Mouse (Mus musculus): ENCODE measurements around the gene Anxa6. TPM values are rescaled to one million over a fixed set of nuclear protein-coding genes. Genes with fewer than 3 reads are reported as not detected.

Anxa6 gene
- 10.1 TPM for polyA plus RNA-seq (2014; fragmentation: Illumina TruSeq; extraction: RNeasy Lipid Tissue Mini Kit (QIAGEN cat#74804); ENCODE audit: low read depth, low replicate concordance)

DNA sequence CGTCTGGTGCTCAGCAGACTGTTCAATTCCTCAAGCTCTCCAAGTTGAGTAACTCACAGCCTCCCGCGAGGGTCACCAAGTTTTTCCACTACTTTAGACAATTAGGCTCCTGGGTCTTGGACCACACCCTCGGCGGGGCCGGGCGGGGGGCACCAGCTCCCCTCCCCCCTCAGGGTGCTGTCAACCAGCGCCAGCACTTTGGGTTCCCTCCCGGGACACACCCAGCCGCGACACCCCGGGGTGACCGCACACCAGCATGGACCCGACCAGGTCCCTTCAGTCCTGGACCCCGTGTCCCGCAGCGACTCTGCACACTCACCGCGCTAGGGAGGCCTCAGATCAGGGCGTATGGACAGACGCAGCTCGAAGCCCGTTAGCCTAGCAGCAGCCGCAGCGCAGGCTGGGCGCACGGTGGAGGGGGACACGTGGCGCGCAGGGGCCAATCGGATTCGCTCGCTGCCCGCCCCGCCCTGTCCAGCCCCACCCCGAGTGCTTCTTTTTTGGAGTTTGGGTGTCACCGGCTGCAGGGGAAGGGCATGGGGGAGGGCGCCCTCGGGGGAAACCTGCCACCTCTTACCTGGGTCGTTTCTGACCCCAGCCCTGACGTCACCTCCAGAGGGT is at the start of gene Anxa6:
Gene Anxa6, minus strand, starts transcription at position 406 of the 621 bp plus-strand sequence.

DNA sequence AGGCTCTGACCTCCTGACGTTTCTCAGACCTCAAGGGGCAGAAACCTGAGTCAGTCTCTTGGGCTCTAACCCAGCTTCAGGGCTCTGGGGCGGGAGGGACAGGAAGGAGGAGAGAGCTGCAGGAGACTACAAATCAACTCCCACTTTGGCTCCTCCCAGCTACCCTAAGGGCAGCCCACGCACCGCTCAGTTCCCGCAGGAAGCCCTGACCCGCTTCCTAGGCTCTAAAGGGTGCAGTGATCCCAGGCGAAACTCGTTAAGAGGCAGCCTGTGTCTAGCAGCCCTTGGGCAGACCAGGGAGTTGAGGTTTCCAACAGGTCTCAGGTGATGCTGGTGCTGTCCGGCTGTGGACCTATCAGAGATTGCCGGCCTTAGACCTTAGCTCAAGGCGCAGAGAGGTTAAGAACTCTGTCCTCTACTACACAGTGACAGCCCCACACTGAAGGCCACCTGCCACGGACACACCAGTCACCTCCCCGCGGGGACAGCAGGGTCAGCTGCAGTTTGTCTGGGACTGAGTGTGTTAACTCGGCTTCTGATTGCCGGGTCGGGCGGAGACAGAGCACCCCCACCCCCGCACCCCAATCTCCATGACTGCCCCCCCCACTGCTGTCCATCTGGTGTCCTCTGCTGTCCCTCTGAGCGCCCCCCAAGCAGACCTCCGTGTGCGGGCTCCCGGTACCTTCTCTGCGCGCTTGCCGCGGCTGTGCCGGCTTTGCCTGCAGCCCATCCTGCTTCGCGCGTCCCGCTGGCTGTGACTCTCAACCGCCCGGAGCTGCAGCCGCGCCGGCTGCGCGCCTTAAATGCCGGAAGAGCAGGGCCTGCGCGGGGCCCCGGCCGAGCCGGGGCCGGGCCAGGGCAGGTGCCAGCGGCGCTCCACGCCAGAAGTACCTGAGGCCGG is 44.3 kb upstream of the Anxa6 start, which contains the start of gene Ccdc69:
Gene Ccdc69, minus strand, starts transcription at position 801 of the 901 bp plus-strand sequence.

GRCm38 (mm10) chr11:54962810-54963209 is 70.4 kb downstream of the Anxa6 start, which contains the start of gene Tnip1:
Tnip1 (minus strand) TSS chr11:54962917.

Other genes starting within 250 kb of the Anxa6 start
- gene Cdc42se2, start 245.8 kb downstream of the Anxa6 start, polyA plus RNA-seq (2014; fragmentation: Illumina TruSeq; extraction: RNeasy Lipid Tissue Mini Kit (QIAGEN cat#74804); ENCODE audit: low read depth, low replicate concordance): 34.7 TPM
- 16.7 TPM for gene Lyrm7, start 172.5 kb downstream of the Anxa6 start, polyA plus RNA-seq (2014; fragmentation: Illumina TruSeq; extraction: RNeasy Lipid Tissue Mini Kit (QIAGEN cat#74804); ENCODE audit: low read depth, low replicate concordance)
- 424 TPM for gene Hint1, start 167.1 kb downstream of the Anxa6 start, polyA plus RNA-seq (2014; fragmentation: Illumina TruSeq; extraction: RNeasy Lipid Tissue Mini Kit (QIAGEN cat#74804); ENCODE audit: low read depth, low replicate concordance)
- gene Gpx3, start 131.0 kb downstream of the Anxa6 start, polyA plus RNA-seq (2014; fragmentation: Illumina TruSeq; extraction: RNeasy Lipid Tissue Mini Kit (QIAGEN cat#74804); ENCODE audit: low read depth, low replicate concordance): 11,404 TPM
- gene Tnip1, start 70.5 kb downstream of the Anxa6 start, polyA plus RNA-seq (2014; fragmentation: Illumina TruSeq; extraction: RNeasy Lipid Tissue Mini Kit (QIAGEN cat#74804); ENCODE audit: low read depth, low replicate concordance): 1.0 TPM
- 0.97 TPM for gene Ccdc69, start 44.7 kb upstream of the Anxa6 start, polyA plus RNA-seq (2014; fragmentation: Illumina TruSeq; extraction: RNeasy Lipid Tissue Mini Kit (QIAGEN cat#74804); ENCODE audit: low read depth, low replicate concordance)
- 106 TPM for gene Gm2a, start 64.7 kb upstream of the Anxa6 start, polyA plus RNA-seq (2014; fragmentation: Illumina TruSeq; extraction: RNeasy Lipid Tissue Mini Kit (QIAGEN cat#74804); ENCODE audit: low read depth, low replicate concordance)
- gene Slc36a3, start 118.3 kb upstream of the Anxa6 start, polyA plus RNA-seq (2014; fragmentation: Illumina TruSeq; extraction: RNeasy Lipid Tissue Mini Kit (QIAGEN cat#74804); ENCODE audit: low read depth, low replicate concordance): not detected
- 0.36 TPM for gene Slc36a2, start 151.6 kb upstream of the Anxa6 start, polyA plus RNA-seq (2014; fragmentation: Illumina TruSeq; extraction: RNeasy Lipid Tissue Mini Kit (QIAGEN cat#74804); ENCODE audit: low read depth, low replicate concordance)
- 6.5 TPM for gene Slc36a1, start 170.9 kb upstream of the Anxa6 start, polyA plus RNA-seq (2014; fragmentation: Illumina TruSeq; extraction: RNeasy Lipid Tissue Mini Kit (QIAGEN cat#74804); ENCODE audit: low read depth, low replicate concordance)